ENCODE assay signal across 17 mouse cellular contexts in genomic region chr13:112854402-112854801, GRCm38 (mm10). TPM values are rescaled to one million over a fixed set of nuclear protein-coding genes. Genes with fewer than 3 reads are reported as not detected.
A peak's percentile ranks its signal among the peaks of the same experiment; 100 is the strongest.
DNase-seq lines count a peak whose midpoint lies in the region; ATAC-seq and TF ChIP-seq lines count a peak whose summit lies in the region.
"Had no signal": no experiment of that assay in that cellular context is flagged by ENCODE, and none has a peak within 500 bp of the region (broad histone marks: within the 10 kb centered on the region; RNA-seq: fewer than 3 reads in every experiment).

No protein-coding gene starts in this region.

- no peaks in the 10 kb centered on the region for H3K27me3 ChIP-seq in forebrain, embryonic 12.5 days
- H3K27me3 ChIP-seq in forebrain, embryonic 13.5 days, result no peaks in the 10 kb centered on the region
- H3K27me3 ChIP-seq in kidney, adult 2 months (replicated peaks; ENCODE audit: control insufficient read depth, insufficient read depth, low read length), result no peaks in the 10 kb centered on the region
- no peaks in the 10 kb centered on the region for H3K27me3 ChIP-seq in neural tube, embryonic 13.5 days
- H3K27me3 ChIP-seq: embryonic facial prominence, embryonic 15.5 days; limb, embryonic 15.5 days had no signal

- no peak for TF ChIP-seq POLR2A in kidney, adult 2 months (IDR thresholded peaks at IDR 0.05; ENCODE audit: low read depth, low read length)

- H3K4me1 ChIP-seq in forebrain, embryonic 12.5 days, result peaks cover 6% of the 10 kb centered on the region
- H3K4me1 ChIP-seq in forebrain, embryonic 13.5 days, result peaks cover 7% of the 10 kb centered on the region; the same call in 1 of the 2 replicates
- peaks cover 3% of the 10 kb centered on the region; the same call in 1 of the 2 replicates for H3K4me1 ChIP-seq in kidney, adult 2 months (ENCODE audit: control insufficient read depth, insufficient read depth, low read length)
- H3K4me1 ChIP-seq in neural tube, embryonic 13.5 days (replicated peaks), result peaks cover 8% of the 10 kb centered on the region
- H3K4me1 ChIP-seq: embryonic facial prominence, embryonic 15.5 days; limb, embryonic 15.5 days had no signal

- peak; percentile 21; the same call in 1 of the 2 replicates for TF ChIP-seq CTCF in kidney, adult 2 months (conservative IDR thresholded peaks at IDR 0.05; ENCODE audit: insufficient read depth, insufficient read length, low read depth, low read length)

- no peaks in the 10 kb centered on the region for H3K9me3 ChIP-seq in forebrain, embryonic 12.5 days
- H3K9me3 ChIP-seq in forebrain, embryonic 13.5 days (replicated peaks), result no peaks in the 10 kb centered on the region
- no peaks in the 10 kb centered on the region for H3K9me3 ChIP-seq in neural tube, embryonic 13.5 days
- H3K9me3 ChIP-seq: embryonic facial prominence, embryonic 15.5 days; limb, embryonic 15.5 days had no signal

- H3K9ac ChIP-seq in forebrain, embryonic 12.5 days, result no peak overlapping the region
- H3K9ac ChIP-seq in forebrain, embryonic 13.5 days, result no peak overlapping the region
- H3K9ac ChIP-seq in neural tube, embryonic 13.5 days, result no peak overlapping the region
- H3K9ac ChIP-seq: embryonic facial prominence, embryonic 15.5 days; limb, embryonic 15.5 days had no signal

- H3K4me3 ChIP-seq in forebrain, embryonic 12.5 days (replicated peaks), result no peak overlapping the region
- H3K4me3 ChIP-seq in forebrain, embryonic 13.5 days, result no peak overlapping the region
- no peak overlapping the region for H3K4me3 ChIP-seq in kidney, adult 2 months (ENCODE audit: insufficient read depth, low read depth, low read length)
- no peak overlapping the region for H3K4me3 ChIP-seq in neural tube, embryonic 13.5 days
- H3K4me3 ChIP-seq: embryonic facial prominence, embryonic 15.5 days; limb, embryonic 15.5 days had no signal

- no peak overlapping the region for H3K27ac ChIP-seq in forebrain, embryonic 12.5 days
- no peak overlapping the region for H3K27ac ChIP-seq in forebrain, embryonic 13.5 days
- no peak overlapping the region for H3K27ac ChIP-seq in kidney, adult 2 months (ENCODE audit: insufficient read depth, low read depth, low read length)
- no peak overlapping the region for H3K27ac ChIP-seq in neural tube, embryonic 13.5 days (replicated peaks)
- H3K27ac ChIP-seq: embryonic facial prominence, embryonic 15.5 days; limb, embryonic 15.5 days had no signal

- peak overlapping the region; percentile 29; the same call in 1 of the 2 replicates for H3K4me2 ChIP-seq in forebrain, embryonic 12.5 days
- no peak overlapping the region for H3K4me2 ChIP-seq in forebrain, embryonic 13.5 days
- H3K4me2 ChIP-seq in neural tube, embryonic 13.5 days, result no peak overlapping the region
- H3K4me2 ChIP-seq: embryonic facial prominence, embryonic 15.5 days; limb, embryonic 15.5 days had no signal

- 57% methylated on average over 6 of the region's 6 CpGs for WGBS in forebrain, embryonic 12.5 days
- 29% methylated on average over 6 of the region's 6 CpGs for WGBS in forebrain, embryonic 13.5 days
- 49% methylated on average over 6 of the region's 6 CpGs for WGBS in kidney, adult 2 months
- 62% methylated on average over 6 of the region's 6 CpGs for WGBS in neural tube, embryonic 13.5 days

- no peaks in the 10 kb centered on the region for H3K36me3 ChIP-seq in forebrain, embryonic 12.5 days (replicated peaks)
- peaks cover 6% of the 10 kb centered on the region; the same call in 1 of the 2 replicates for H3K36me3 ChIP-seq in forebrain, embryonic 13.5 days (ENCODE audit: poor library complexity, severe bottlenecking)
- H3K36me3 ChIP-seq in kidney, adult 2 months (ENCODE audit: control insufficient read depth, insufficient read depth, low read length), result no peaks in the 10 kb centered on the region
- H3K36me3 ChIP-seq in neural tube, embryonic 13.5 days, result peaks cover 13% of the 10 kb centered on the region; the same call in 1 of the 2 replicates

- no peak for ATAC-seq in forebrain, embryonic 12.5 days (ENCODE audit: low FRiP score)
- no peak for ATAC-seq in forebrain, embryonic 13.5 days
- 0 out of 2 replicates have a peak, but pooled peaks have one; percentile 15 for ATAC-seq in neural tube, embryonic 13.5 days (ENCODE audit: low read depth)

- no peak for DNase-seq in kidney, adult 2 months
- DNase-seq in kidney, adult 11 months, result no peak
- no peak for DNase-seq in neural tube, embryonic 10.5 days (ENCODE audit: extremely low spot score, low spot score)
- no peak for DNase-seq in ovary, postnatal 14 days (ENCODE audit: low spot score)
- no peak for DNase-seq in ovary, postnatal 36 days (ENCODE audit: low spot score)
- DNase-seq: adrenal gland, adult 2 months; cerebellum, postnatal 14 days; heart, adult 18-20 months; heart, postnatal 14 days; kidney, adult 18-20 months; lung, postnatal 10 days; thymus, postnatal 4 days had no signal

RNA-seq across cellular contexts. Expression of gene Plpp1, which starts 53.8 kb away (rescaled TPM):
- 17.8 and 19.1 TPM in 2 replicates for polyA plus RNA-seq in forebrain, embryonic 12.5 days (2016; fragmentation: Nextera tagmentation; extraction: Ambion mirVana)
- polyA plus RNA-seq in forebrain, embryonic 13.5 days (2015; fragmentation: Nextera tagmentation; extraction: Ambion mirVana), result 20.6 and 27.0 TPM in 2 replicates
- 98.1 and 123 TPM in 2 replicates for polyA plus RNA-seq in kidney, adult 2 months (2012; rRNA removed)
- 49.3 and 52.7 TPM in 2 replicates for polyA plus RNA-seq in neural tube, embryonic 13.5 days (2015; fragmentation: Nextera tagmentation; extraction: Ambion mirVana)
